Mouse (Mus musculus) Patski (cell line): Measurements from ENCODE around the gene Man1b1. TPM values are rescaled to one million over a fixed set of nuclear protein-coding genes. Genes with fewer than 3 reads are reported as not detected.

Experiments
- ATAC-seq: fragments of 100-300 bp; one replicate; pipeline ENCODE4 v1.8.0; 2021
- CTCF ChIA-PET: fragments of 350-600 bp; sonication (Branson Sonifier 250); formaldehyde crosslinking; loops from one replicate; lab custom pipeline; 2022; ENCODE audit warnings: inconsistent platforms; lab: Charles Lee
- POLR2A ChIA-PET: fragments of 350-600 bp; sonication (Branson Sonifier 250); formaldehyde crosslinking; loops from one replicate; lab custom pipeline; 2022; ENCODE audit warnings: antibody characterized with exemption, inconsistent platforms; lab: Charles Lee
- DNase-seq: peaks from one replicate; pipeline ENCODE4 v3.0.0-alpha.2; 2011; ENCODE audit warnings: low read depth, low spot score
- H3K27me3 ChIP-seq: fragments of 371-371 bp; one replicate; pipeline ENCODE4 v1.5.1; 2021
- CTCF ChIP-seq: fragments of 100-300 bp; IDR thresholded peaks from one replicate; pipeline ENCODE4 v1.5.1; 2021
- in situ Hi-C: fragments of 300-500 bp; cut with MboI; formaldehyde crosslinking; loops from 3 replicates; pipeline ENCODE4 v1.11.1; 2018; ENCODE audit warnings: low pct_unique_long_range_greater_than_20kb, mixed read lengths
- polyA plus RNA-seq: library from polyadenylated mRNA; unstranded; gene quantifications from one replicate; pipeline ENCODE4 v1.2.3, GENCODE M21; 2021

Gene Man1b1
- polyA plus RNA-seq, 1 experiment from 2014 or later, result 75.5 TPM

DNA sequence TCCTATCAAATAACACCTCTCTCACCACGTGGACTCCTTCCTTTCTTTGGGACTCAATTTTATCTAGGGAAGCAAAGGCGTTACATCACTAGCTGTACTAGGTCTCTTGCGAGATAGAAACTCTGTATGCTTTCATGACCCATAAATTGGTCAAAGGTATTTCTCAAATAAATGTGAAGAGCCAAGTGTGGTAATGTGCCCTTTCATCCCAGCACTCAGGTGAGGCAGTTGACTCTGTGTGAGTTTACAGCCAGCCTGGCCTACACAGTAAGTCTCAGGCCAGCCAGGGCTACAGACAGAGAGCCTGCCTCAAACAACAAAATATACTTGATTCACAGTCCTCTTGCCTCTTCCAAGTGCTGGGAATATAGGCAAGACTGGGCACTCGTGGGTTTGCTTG is 27.7 kb downstream of the Man1b1 start:
- ChIA-PET CTCF (no interaction called here), POLR2A (no interaction called here)
- TF ChIP-seq CTCF, result no peak
- in situ Hi-C loops, result no loop called here
- no peaks in the 10 kb centered on the region for H3K27me3 ChIP-seq
- ATAC-seq (no peak), DNase-seq (no peak)

- TF ChIP-seq CTCF, result no peak
- peak; percentile 45 for ATAC-seq
- no peak for DNase-seq
- CTCF ChIA-PET, result no interaction called here
- POLR2A ChIA-PET, result no interaction called here
- H3K27me3 ChIP-seq, result no peaks in the 10 kb centered on the region
- in situ Hi-C loops, result no loop called here
Measured at GRCm38 (mm10) chr2:25363478-25364178, 31.5 kb downstream of the Man1b1 start.

GRCm38 (mm10) chr2:25364313-25364712 is 32.2 kb downstream of the Man1b1 start:
- CTCF ChIA-PET, result interaction anchor here (0.9 kb wide), 1 partner anchor 28 kb away, joined by 3 read pairs; no protein-coding TSS in a partner anchor
- no peak for TF ChIP-seq CTCF
- no peaks in the 10 kb centered on the region for H3K27me3 ChIP-seq
- DNase-seq, result no peak
- in situ Hi-C loops, result no loop called here
- ATAC-seq, result no peak
- POLR2A ChIA-PET, result no interaction called here

DNA sequence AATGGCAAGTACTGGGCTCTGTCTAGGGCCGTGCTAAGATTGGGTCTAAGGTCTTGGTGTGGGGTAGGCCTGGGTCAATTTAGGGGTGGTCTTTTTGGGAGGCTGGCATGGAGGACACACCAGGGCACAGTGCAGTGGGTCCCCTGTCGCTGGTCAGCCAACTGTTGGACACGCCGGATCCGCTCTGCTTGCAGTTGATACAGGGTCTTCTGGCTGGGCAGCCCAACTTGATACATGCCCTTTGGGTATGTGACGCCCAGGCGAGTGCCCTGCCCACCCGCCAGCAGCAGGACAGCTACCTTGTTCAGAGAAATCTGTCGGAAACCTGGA is 32.6 kb downstream of the Man1b1 start:
- ATAC-seq, result no peak
- no peak for DNase-seq
- no peaks in the 10 kb centered on the region for H3K27me3 ChIP-seq
- in situ Hi-C loops, result loop anchor here (5.0 kb wide), 1 partner anchor 38 kb away; no protein-coding TSS in a partner anchor
- CTCF ChIA-PET, result interaction anchor here (0.9 kb wide), 1 partner anchor 29 kb away, joined by 3 read pairs; no protein-coding TSS in a partner anchor
- POLR2A ChIA-PET, result interaction anchor here (0.8 kb wide), 1 partner anchor 15 kb away, joined by 3 read pairs; no protein-coding TSS in a partner anchor
- no peak for TF ChIP-seq CTCF

GRCm38 (mm10) chr2:25365091-25365761 is 33.1 kb downstream of the Man1b1 start, which contains the start of gene Uap1l1:
Gene Uap1l1 (minus strand): TSS chr2:25365682.
- no peak for TF ChIP-seq CTCF
- DNase-seq (no peak), ATAC-seq (peak; percentile 66)
- ChIA-PET POLR2A (interaction anchor here (0.6 to 0.8 kb wide), 2 partner anchors 16 to 213 kb away, joined by 3 to 4 read pairs; no protein-coding TSS in a partner anchor), CTCF (interaction anchor here (0.9 kb wide), 1 partner anchor 29 kb away, joined by 3 read pairs; no protein-coding TSS in a partner anchor)
- H3K27me3 ChIP-seq, result no peaks in the 10 kb centered on the region
- in situ Hi-C loops, result loop anchor here (5.0 kb wide), 1 partner anchor 37 kb away; no protein-coding TSS in a partner anchor

DNA sequence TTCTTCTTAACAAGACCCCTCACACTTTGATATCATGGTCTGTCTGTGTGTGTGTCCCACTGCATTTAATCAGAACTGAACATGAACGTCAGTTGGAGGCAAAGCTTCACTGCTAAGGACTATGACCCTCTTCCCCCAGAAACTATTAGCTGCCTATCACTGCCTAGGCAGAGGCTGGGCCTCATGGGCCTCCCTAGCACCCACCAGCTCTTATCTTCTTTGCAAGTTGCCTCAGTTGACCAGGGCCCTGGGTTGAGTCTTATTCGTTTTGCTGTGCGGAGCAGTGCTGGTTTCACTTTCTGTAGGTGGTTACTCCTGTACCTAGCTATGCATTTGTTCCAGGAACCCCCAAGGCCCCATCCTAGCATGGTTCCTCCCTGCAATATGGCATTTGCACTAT is 37.9 kb downstream of the Man1b1 start:
- no peaks in the 10 kb centered on the region for H3K27me3 ChIP-seq
- POLR2A ChIA-PET, result no interaction called here
- DNase-seq, result no peak
- CTCF ChIA-PET, result interaction anchor here (1.0 kb wide), 1 partner anchor 31 kb away, joined by 3 read pairs; no protein-coding TSS in a partner anchor
- in situ Hi-C loops, result loop anchor here (5.0 kb wide), 1 partner anchor 32 kb away; no protein-coding TSS in a partner anchor
- ATAC-seq, result no peak
- TF ChIP-seq CTCF, result no peak

DNA sequence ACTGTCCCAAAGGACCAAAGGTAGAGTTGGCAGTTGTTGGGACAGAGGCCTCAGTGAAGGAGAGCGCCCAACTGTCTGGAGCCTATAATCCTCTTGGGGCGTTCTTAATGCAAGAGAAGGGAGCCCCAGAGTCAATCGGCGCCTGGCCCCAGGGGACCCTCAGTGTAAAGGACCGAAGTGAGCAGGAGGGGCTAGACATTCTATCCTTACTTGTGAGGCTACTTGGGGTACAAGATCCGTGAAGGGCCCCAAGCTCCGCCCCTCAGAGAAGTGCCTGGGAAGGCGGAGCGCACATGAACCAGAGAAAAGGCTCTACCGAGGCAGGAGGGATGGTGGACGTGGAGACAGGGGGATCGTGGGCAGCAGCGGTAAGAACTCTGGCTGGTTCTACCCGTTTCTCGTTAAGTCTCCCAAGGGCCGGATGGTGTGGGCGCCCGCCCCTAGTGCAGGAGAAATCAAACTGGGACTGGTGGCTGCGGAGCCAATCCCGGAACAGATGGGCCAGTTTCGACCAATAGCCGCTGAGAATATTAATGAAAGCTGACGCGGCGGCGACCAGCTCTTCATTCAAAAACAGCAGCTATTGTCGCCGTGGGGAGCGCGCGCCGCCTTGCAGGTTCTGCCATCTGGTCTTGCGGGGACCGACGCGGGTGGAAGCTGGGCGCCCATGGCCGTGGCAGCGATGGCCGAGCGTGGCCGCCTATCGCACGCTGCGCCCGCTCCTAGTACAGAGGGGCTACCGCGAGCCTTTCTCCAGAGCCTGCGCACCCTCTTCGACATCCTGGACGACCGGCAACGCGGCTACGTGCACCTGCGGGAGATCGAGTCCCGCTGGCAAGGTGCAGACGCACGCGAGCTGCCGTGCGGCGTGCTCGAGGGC is 39.9 kb downstream of the Man1b1 start, which contains the start of gene Sapcd2:
Gene Sapcd2 (plus strand): TSS at position 558 of the 880 bp plus-strand sequence.
- peak; percentile 88 for ATAC-seq
- ChIA-PET POLR2A (interaction anchor here (1.2 kb wide), 1 partner anchor 32 kb away, joined by 3 read pairs; no protein-coding TSS in a partner anchor), CTCF (interaction anchor here (8.7 kb wide), 1 partner anchor 25 kb away, joined by 119 read pairs; the partner anchor contains the start of genes Entpd2 and Npdc1)

DNA sequence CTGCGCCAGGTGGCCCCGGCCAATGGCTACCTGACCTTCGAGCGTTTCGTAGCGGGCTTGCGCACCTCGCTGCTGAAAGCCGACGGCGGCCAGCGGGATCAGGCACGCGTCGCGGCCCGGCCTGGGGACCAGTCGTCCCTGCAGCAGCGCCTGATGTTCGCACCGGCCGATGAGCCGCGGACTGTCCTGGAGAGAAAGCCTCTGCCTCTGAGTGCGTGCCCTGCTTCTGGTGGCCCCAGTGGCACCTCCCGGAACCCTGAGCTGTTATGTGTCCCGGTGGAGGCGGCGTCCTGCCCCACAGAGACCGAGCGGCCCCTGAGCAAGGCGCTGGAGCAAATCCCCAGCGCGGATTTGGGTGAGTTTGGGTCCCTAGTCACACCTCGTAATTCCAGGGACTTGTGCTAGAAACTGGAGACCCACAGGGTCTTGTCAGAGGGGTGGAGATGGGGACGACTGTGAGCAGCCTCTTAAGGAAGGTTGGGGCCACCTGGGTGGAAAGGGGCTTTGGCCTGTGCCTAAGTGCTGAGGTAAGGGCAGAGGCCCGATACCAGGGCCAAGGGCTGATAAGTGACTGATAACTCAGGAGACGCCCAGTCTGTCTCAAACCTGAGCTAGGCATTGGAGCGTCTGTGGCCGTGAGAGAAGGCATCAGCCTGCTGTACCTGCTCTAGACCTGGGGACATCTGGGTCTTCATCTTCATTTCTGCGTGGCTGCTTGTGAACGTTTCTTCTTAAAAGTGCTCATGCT is 40.7 kb downstream of the Man1b1 start:
- POLR2A ChIA-PET, result interaction anchor here (1.2 kb wide), 1 partner anchor 32 kb away, joined by 3 read pairs; no protein-coding TSS in a partner anchor
- ATAC-seq (no peak), DNase-seq (no peak)
- CTCF ChIA-PET, result interaction anchor here (8.7 kb wide), 1 partner anchor 25 kb away, joined by 119 read pairs; the partner anchor contains the start of genes Entpd2 and Npdc1
- in situ Hi-C loops, result no loop called here
- no peak for TF ChIP-seq CTCF
- no peaks in the 10 kb centered on the region for H3K27me3 ChIP-seq

More for the DNA sequence above, 39.9 kb downstream of the Man1b1 start, which contains the start of gene Sapcd2:
- in situ Hi-C loops, result no loop called here
- no peaks in the 10 kb centered on the region for H3K27me3 ChIP-seq
- TF ChIP-seq CTCF, result no peak
- no peak for DNase-seq

DNA sequence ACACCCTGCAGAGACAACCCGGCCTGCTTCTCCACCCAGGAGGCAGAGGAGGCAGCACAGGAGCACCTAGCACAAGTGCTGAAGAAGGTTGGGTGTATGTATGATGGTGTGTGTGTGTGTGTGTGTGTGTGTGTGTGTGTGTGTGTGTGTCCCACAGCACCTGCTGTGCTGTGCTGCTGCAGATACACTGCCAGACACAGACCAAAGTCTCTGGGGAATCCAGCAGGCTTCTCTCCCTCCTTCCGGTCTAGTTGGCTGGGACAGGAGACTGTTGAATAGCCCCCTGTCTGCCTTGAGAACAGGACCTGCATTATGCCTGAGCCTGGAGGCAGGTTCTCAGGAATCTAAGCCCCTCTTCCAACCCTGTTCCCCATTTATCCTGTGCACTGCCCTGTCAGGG is 41.3 kb downstream of the Man1b1 start:
- no peak for TF ChIP-seq CTCF
- in situ Hi-C loops, result no loop called here
- H3K27me3 ChIP-seq, result no peaks in the 10 kb centered on the region
- ChIA-PET POLR2A (no interaction called here), CTCF (interaction anchor here (1.0 to 8.7 kb wide), 2 partner anchors 24 to 49 kb away, joined by 3 to 119 read pairs; partner anchors contain the start of genes Entpd2 and Npdc1)
- DNase-seq (no peak), ATAC-seq (no peak)
